Mouse (Mus musculus) WW6 (cell line): ENCODE measurements around the gene Fam155a.

Experiments
- DNase-seq: peaks from one replicate; pipeline ENCODE4 v3.0.0-alpha.2; 2013; ENCODE audit warnings: low read depth, low spot score

Gene Fam155a

DNA sequence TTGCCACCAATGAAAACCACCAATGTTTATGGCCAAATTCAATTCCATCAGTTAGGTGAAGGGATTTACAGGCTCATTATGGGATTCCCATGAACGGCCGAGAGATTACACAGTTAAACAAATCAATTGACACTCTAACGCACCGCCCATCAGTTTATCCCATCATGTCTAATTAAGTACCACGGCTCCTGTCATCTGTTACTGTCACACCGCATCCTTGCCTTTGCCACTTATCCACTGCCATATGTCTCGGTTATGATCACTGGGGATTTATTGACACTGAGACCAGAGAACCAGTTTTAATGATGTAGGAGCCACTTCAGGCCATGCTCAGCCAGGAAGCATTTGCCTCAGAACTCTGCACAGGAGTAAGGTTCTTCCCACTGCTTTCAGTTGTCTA is 588.5 kb downstream of the Fam155a start:
- DNase-seq, result no peak

DNA sequence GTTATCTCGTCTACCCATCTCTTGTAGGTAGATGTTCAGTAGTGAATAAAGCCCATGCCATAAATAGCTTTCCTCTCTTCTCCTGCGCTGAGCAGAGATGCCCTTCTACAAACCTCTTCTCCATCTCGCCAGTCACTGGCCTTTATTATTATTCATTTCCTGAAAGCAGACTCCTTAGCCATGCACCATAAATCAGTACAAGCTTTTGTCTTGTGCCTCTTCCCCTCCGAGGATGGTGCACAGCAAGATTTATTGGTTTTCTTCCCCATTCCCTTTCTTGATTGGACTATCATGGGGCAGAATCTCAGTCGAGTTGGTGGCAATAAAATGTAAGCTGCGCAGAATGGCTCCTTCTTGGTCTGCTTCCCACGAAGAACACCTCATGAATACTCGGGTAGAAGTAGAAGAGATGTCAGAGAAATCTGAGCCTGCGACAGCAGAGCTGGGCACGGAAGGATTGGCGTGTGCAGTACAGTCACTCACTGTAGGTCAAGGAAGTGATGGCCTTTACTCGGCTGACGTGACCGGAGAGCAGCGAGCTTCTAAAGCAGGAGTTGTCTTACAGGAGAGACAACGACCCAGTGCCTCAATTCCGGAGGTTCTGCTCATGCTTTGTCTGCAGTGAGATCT is 590.2 kb downstream of the Fam155a start:
- no peak for DNase-seq

DNA sequence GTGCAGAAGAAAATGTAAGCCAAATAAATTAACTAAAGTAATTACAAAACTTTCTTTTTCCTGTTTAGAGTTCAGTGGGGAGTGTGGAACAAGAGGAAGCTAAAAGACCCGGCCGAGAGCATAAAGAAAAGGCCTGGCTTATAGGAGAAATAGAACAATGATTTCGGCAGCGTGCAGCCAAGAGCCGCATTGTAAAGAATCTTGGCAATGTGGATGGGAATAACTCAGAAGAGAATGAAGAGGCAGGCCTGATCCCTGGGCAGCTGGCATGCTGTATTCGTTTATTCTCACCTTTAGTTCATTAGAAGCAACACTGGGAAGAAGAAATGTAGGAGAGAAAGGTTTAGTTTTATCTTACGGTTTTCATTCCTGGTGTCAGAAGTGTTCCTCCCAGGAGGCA is 594.0 kb downstream of the Fam155a start:
- DNase-seq, result no peak

DNA sequence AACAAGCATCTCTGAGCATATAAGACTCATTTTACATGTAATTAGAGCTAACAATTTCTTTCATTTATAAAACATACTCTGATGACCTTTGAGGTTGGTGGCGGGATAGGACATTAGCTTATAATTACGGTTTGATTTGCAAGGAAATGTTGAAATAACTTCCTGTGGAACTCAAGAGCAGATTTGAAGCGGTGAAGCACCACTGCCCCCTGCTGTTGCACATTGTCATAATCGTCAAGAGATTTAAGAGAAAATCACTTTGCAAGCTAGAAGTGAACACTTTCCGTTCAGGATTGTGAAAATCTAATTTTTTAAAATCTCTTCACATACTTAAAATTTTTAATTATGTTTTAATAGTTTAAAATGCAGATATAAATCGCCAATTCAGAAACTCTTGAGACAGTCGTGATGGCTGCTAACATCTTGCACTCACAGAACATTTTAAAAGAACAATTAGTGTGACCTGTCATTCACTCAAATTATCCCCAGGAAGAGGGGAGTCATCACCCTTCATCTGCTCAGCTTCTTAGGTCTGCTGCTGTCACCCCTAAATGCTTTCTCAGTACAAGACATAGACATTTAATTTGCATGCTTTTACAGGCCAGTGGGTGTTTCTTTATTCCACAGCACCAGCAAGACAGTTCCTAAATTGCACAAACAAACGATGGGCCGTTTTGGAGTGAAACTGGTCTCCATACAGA is 595.9 kb downstream of the Fam155a start:
- no peak for DNase-seq

DNA sequence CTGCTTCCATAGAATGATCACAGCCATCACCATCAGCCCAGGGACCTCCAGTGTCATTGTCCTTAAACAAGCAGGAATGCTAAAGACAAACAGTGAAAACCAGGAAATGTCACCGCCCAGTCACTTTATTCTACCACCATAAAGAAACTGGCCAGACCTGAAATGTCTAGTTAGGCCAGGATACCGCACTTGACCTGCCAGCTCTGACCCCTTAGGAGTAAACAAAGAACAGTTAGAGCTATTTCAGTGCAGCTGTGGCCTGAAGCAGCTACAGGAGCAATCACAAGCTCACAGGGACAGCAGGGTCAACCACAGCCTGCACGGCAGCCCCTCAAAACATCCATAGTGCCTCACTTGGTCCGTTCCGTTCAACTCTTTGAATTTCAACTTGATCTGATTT is 599.1 kb downstream of the Fam155a start:
- DNase-seq, result no peak

DNA sequence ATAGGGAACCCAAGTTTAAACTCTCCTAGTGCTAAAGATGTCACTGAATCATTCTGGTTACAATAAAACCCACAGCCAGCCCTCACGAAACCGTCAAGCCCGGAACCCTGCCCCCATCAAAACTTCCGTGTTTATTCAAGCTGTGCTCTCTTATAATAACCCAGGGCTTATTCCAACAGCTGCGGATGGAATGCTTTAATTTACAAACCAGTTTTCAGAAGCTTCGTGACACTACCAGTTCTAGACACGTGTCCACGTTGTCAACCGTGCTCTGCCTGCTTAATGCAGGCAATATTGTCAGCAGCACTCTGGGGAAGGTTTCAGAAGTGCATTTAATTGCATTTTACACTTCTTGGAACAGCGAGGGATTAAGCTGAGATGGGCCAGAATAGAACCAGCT is 603.0 kb downstream of the Fam155a start:
- no peak for DNase-seq

DNA sequence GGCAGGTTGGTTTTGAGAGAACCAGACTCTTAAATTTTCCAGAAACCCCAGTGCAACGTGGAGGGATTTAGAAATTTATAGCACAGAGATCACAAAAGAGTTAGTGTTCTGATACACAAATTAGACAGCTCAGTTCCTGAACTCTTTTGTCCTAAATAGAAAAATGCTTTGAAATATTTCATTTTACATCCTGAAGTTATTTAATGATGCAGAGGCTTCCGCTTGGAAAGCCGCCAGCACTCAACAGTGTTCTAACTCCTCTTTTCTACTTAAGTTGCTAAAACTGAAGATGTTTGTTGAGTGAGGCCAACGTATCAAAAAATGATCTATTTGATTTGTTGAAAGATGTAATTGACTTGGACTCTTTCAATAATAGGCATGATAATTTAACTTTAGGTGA is 609.4 kb downstream of the Fam155a start:
- DNase-seq, result no peak

DNA sequence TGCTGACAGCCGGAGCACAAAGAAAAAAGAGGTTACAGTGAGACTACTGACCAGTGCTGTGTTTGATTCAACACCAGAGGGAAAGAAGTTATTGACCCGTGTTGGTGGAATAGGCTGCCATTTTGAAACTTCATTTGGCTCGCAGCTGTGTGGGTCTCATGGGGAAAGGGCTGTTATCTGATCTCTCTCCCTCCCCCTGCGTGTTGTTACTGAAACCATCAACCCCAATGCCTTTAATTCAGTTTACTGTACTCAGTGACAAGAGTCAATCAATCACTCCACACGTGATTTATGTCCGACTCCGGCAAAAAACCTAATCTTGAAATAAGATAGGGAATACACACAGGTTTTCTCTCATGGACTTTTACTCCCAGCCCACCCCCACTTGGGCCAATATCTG is 611.6 kb downstream of the Fam155a start:
- DNase-seq, result no peak

DNA sequence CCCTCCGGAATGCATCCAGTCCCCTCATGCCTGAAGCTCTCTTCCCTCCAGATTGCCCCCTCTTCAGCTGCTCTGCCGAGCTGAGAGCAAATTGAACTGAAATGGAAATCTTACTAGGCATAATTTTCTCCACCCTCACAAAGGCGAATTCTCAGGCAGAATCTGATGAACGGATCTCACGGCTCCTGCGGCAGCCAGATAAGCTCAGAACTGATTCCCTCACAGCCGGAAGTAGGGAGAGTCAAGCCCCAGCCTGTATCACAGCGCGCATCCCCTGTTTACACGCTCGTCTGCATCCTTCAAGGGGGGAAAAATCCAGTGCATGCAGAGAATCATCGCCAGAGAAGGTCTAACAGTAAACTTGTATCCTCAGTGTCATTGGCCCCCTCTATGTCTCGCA is 612.3 kb downstream of the Fam155a start:
- DNase-seq, result no peak

DNA sequence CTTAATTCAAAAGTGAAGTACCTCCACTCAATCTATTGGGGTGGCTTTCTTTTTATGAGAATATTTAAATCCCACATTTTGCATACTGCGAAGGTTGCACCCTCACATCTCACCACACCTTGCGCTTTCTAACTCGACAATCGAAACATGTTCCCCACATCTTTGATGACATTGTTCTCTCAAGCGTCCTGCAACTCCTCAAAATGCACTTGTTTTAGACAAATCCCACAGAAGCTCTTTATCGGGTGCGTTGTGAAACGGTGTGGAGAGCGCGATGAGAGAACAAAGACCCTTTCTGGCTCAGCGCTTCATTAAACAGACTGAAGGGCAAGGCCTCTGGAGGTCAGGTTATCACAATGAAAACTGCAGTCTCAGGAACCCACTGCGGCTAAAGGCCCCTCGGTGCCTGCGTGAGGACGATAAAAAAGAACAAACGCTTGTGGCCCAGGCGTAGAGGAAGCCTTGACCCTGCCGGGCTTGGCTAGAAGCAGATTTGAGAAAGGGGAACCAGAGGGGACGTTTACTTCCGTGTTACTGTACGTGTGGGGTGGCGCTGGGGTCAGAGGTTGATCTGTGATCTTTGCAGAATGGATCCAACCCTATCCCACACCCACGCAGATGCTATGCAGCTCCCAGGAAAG is 613.7 kb downstream of the Fam155a start:
- DNase-seq, result no peak
